Mouse (Mus musculus) liver, embryonic 13.5 days (tissue): Measurements from ENCODE around the gene Olfr576. TPM values are rescaled to one million over a fixed set of nuclear protein-coding genes. Genes with fewer than 3 reads are reported as not detected.
A peak's percentile ranks its signal among the peaks of the same experiment; 100 is the strongest.

Experiments used
- ATAC-seq: fragments of 200-750 bp; cut with Nextera tagmentation; 2 replicates; pipeline ENCODE4 v1.8.0; 2017; ENCODE audit warnings: low read depth, mild to moderate bottlenecking, moderate number of reproducible peaks, moderate library complexity
- DNase-seq: peaks from one replicate; pipeline ENCODE4 v3.0.0; 2022
- H3K27ac ChIP-seq: fragments of 300-500 bp; sonication (generic); 2 replicates; pipeline ENCODE4 v1.5.1; 2015; ENCODE audit warnings: moderate library complexity, mild to moderate bottlenecking, inconsistent platforms
- H3K27me3 ChIP-seq: fragments of 300-500 bp; sonication (generic); 2 replicates; pipeline ENCODE4 v1.6.1; 2015; ENCODE audit warnings: mild to moderate bottlenecking, inconsistent platforms
- H3K36me3 ChIP-seq: fragments of 300-500 bp; sonication (generic); 2 replicates; pipeline ENCODE4 v1.6.1; 2015; ENCODE audit warnings: mild to moderate bottlenecking, inconsistent platforms
- H3K4me1 ChIP-seq: fragments of 300-500 bp; sonication (generic); replicated peaks from 2 replicates; pipeline ENCODE4 v1.6.1; 2015; ENCODE audit warnings: inconsistent platforms
- H3K4me2 ChIP-seq: fragments of 300-500 bp; sonication (generic); 2 replicates; pipeline ENCODE4 v1.6.1; 2015; ENCODE audit warnings: inconsistent platforms, mild to moderate bottlenecking, moderate library complexity
- H3K4me3 ChIP-seq: fragments of 300-500 bp; sonication (generic); replicated peaks from 2 replicates; pipeline ENCODE4 v1.5.1; 2015; ENCODE audit warnings: mild to moderate bottlenecking, inconsistent platforms
- H3K9ac ChIP-seq: fragments of 300-500 bp; sonication (generic); 2 replicates; pipeline ENCODE4 v1.6.1; 2015; ENCODE audit warnings: mild to moderate bottlenecking, inconsistent platforms
- H3K9me3 ChIP-seq: fragments of 300-500 bp; sonication (generic); replicated peaks from 2 replicates; pipeline ENCODE4 v1.6.1; 2016; ENCODE audit warnings: inconsistent platforms
- WGBS: fragments of 180-500 bp; shearing (Covaris S2); methylation state at CpG from one replicate; pipeline ENCODE4 v1.1.7; 2015; ENCODE audit not compliant: insufficient replicate concordance; 5-methylcytosine and 5-hydroxymethylcytosine counted together
- polyA plus RNA-seq: library from polyadenylated mRNA; unstranded; fragments of >200 nt; fragmentation: Nextera tagmentation; extraction: Ambion mirVana; gene quantifications from 2 replicates; pipeline ENCODE4 v1.2.1, GENCODE M21; 2015

Gene Olfr576
- polyA plus RNA-seq, 1 experiment from 2014 or later: not detected

- Histone ChIP-seq H3K4me3 (no peak overlapping the region), H3K9me3 (no peaks in the 10 kb centered on the region), H3K27me3 (no peaks in the 10 kb centered on the region), H3K4me1 (peaks cover 9% of the 10 kb centered on the region; the same call in 1 of the 2 replicates), H3K36me3 (no peaks in the 10 kb centered on the region), H3K4me2 (no peak overlapping the region), H3K9ac (no peak overlapping the region), H3K27ac (peak overlapping the region; percentile 73)
- WGBS: 44% methylated on average over 3 of the region's 3 CpGs
- ATAC-seq: peak; percentile 58; the same call in 1 of the 2 replicates
- no peak for DNase-seq
Observed at GRCm38 (mm10) chr7:102958137-102958536, 4.3 kb upstream of the Olfr576 start.

GRCm38 (mm10) chr7:102958593-102958992, 3.9 kb upstream of the Olfr576 start, which contains the start of gene Olfr575:
TSS of gene Olfr575 (minus strand) at chr7:102958775.
- H3K27ac ChIP-seq: peak within 1 kb of the TSS; percentile 73
- ATAC-seq (peak; percentile 95), DNase-seq (peak; percentile 49)
- H3K27me3 ChIP-seq: no peaks in the 10 kb centered on the region
- WGBS: 8% methylated on average over 1 of the region's 1 CpGs
- H3K4me1 ChIP-seq: peaks cover 9% of the 10 kb centered on the region; the same call in 1 of the 2 replicates
- no peaks in the 10 kb centered on the region for H3K36me3 ChIP-seq
- no peaks in the 10 kb centered on the region for H3K9me3 ChIP-seq
- H3K4me2 ChIP-seq: no peak within 1 kb of the TSS
- H3K4me3 ChIP-seq: no peak within 1 kb of the TSS
- no peak within 1 kb of the TSS for H3K9ac ChIP-seq

GRCm38 (mm10) chr7:102974399-102974798, 11.9 kb downstream of the Olfr576 start:
- DNase-seq: no peak
- no peaks in the 10 kb centered on the region for H3K9me3 ChIP-seq

GRCm38 (mm10) chr7:102975843-102976242, 13.4 kb downstream of the Olfr576 start, which contains the start of gene Olfr577:
TSS of gene Olfr577 (minus strand) at chr7:102975943.
- Histone ChIP-seq H3K4me2 (no peak within 1 kb of the TSS), H3K9ac (no peak within 1 kb of the TSS), H3K27ac (no peak within 1 kb of the TSS), H3K27me3 (no peaks in the 10 kb centered on the region), H3K4me1 (no peaks in the 10 kb centered on the region), H3K9me3 (no peaks in the 10 kb centered on the region), H3K4me3 (no peak within 1 kb of the TSS), H3K36me3 (no peaks in the 10 kb centered on the region)
- ATAC-seq (no peak), DNase-seq (no peak)
- 65% methylated on average over 2 of the region's 2 CpGs for WGBS

More at GRCm38 (mm10) chr7:102974399-102974798, 11.9 kb downstream of the Olfr576 start:
- H3K4me2 ChIP-seq: no peak overlapping the region
- WGBS: 19% methylated on average over 1 of the region's 1 CpGs
- no peak for ATAC-seq
- no peak overlapping the region for H3K9ac ChIP-seq
- no peaks in the 10 kb centered on the region for H3K36me3 ChIP-seq
- H3K27ac ChIP-seq: no peak overlapping the region
- no peaks in the 10 kb centered on the region for H3K4me1 ChIP-seq
- H3K27me3 ChIP-seq: no peaks in the 10 kb centered on the region
- H3K4me3 ChIP-seq: no peak overlapping the region

GRCm38 (mm10) chr7:102989224-102989623, 26.8 kb downstream of the Olfr576 start, which contains the start of gene Olfr578:
TSS of gene Olfr578 (minus strand) at chr7:102989324.
- Histone ChIP-seq H3K27me3 (no peaks in the 10 kb centered on the region), H3K4me2 (no peak within 1 kb of the TSS), H3K9me3 (no peaks in the 10 kb centered on the region), H3K4me3 (no peak within 1 kb of the TSS), H3K4me1 (no peaks in the 10 kb centered on the region), H3K9ac (no peak within 1 kb of the TSS), H3K27ac (no peak within 1 kb of the TSS), H3K36me3 (no peaks in the 10 kb centered on the region)
- 47% methylated on average over 3 of the region's 3 CpGs for WGBS
- ATAC-seq (no peak), DNase-seq (no peak)

Other genes starting within 250 kb of the Olfr576 start
- not detected in 2 replicates for gene Olfr33, start 243.6 kb upstream of the Olfr576 start, polyA plus RNA-seq
- gene Olfr559, start 235.2 kb upstream of the Olfr576 start, polyA plus RNA-seq: not detected in 2 replicates
- gene Olfr560, start 203.3 kb upstream of the Olfr576 start, polyA plus RNA-seq: not detected in 2 replicates
- not detected in 2 replicates for gene Olfr78, start 203.2 kb upstream of the Olfr576 start, polyA plus RNA-seq
- not detected in 2 replicates for gene Olfr561, start 191.4 kb upstream of the Olfr576 start, polyA plus RNA-seq
- gene Olfr564, start 159.2 kb upstream of the Olfr576 start, polyA plus RNA-seq: not detected in 2 replicates
- not detected in 2 replicates for gene Olfr566, start 103.9 kb upstream of the Olfr576 start, polyA plus RNA-seq
- gene Olfr568, start 85.5 kb upstream of the Olfr576 start, polyA plus RNA-seq: not detected in 2 replicates
- gene Olfr569, start 71.8 kb upstream of the Olfr576 start, polyA plus RNA-seq: not detected in 2 replicates
- not detected in 2 replicates for gene Olfr570, start 68.1 kb upstream of the Olfr576 start, polyA plus RNA-seq
- not detected in 2 replicates for gene Olfr571, start 45.1 kb upstream of the Olfr576 start, polyA plus RNA-seq
- not detected in 2 replicates for gene Olfr572, start 38.3 kb upstream of the Olfr576 start, polyA plus RNA-seq
- not detected in 2 replicates for gene Olfr573-ps1, start 20.1 kb upstream of the Olfr576 start, polyA plus RNA-seq
- gene Olfr574, start 14.2 kb upstream of the Olfr576 start, polyA plus RNA-seq: not detected in 2 replicates
- not detected in 2 replicates for gene Olfr575, start 3.9 kb upstream of the Olfr576 start, polyA plus RNA-seq
- not detected in 2 replicates for gene Olfr577, start 13.3 kb downstream of the Olfr576 start, polyA plus RNA-seq
- not detected in 2 replicates for gene Olfr578, start 26.7 kb downstream of the Olfr576 start, polyA plus RNA-seq
- not detected in 2 replicates for gene Olfr582, start 75.4 kb downstream of the Olfr576 start, polyA plus RNA-seq
- not detected in 2 replicates for gene Olfr583, start 88.6 kb downstream of the Olfr576 start, polyA plus RNA-seq
- not detected in 2 replicates for gene Olfr584, start 119.2 kb downstream of the Olfr576 start, polyA plus RNA-seq
- gene Olfr585, start 135.1 kb downstream of the Olfr576 start, polyA plus RNA-seq: not detected in 2 replicates
- gene Olfr586, start 163.0 kb downstream of the Olfr576 start, polyA plus RNA-seq: not detected in 2 replicates
- not detected in 2 replicates for gene Olfr588-ps1, start 178.2 kb downstream of the Olfr576 start, polyA plus RNA-seq
- not detected in 2 replicates for gene Olfr589, start 193.7 kb downstream of the Olfr576 start, polyA plus RNA-seq
- not detected in 2 replicates for gene Olfr591, start 215.7 kb downstream of the Olfr576 start, polyA plus RNA-seq
- not detected in 2 replicates for gene Olfr592, start 222.1 kb downstream of the Olfr576 start, polyA plus RNA-seq
- gene Olfr593, start 249.2 kb downstream of the Olfr576 start, polyA plus RNA-seq: not detected in 2 replicates